Comparison of ENCODE assay signal across 23 mouse cellular contexts in genomic region chr3:130145874-130146273, GRCm38 (mm10). TPM values are rescaled to one million over a fixed set of nuclear protein-coding genes. Genes with fewer than 3 reads are reported as not detected.
DNase-seq lines count a peak whose midpoint lies in the region; ATAC-seq and TF ChIP-seq lines count a peak whose summit lies in the region.
"Had no signal": no experiment of that assay in that cellular context is flagged by ENCODE, and none has a peak within 500 bp of the region (broad histone marks: within the 10 kb centered on the region; RNA-seq: fewer than 3 reads in every experiment).

No protein-coding gene starts in this region.

- no peak for TF ChIP-seq CTCF in testis, adult 2 months (IDR thresholded peaks at IDR 0.05; ENCODE audit: control insufficient read depth, insufficient read depth, insufficient replicate concordance, low read depth, low read length)
- TF ChIP-seq CTCF in midbrain, postnatal 0 days (IDR thresholded peaks at IDR 0.05): no peak

- ATAC-seq in hindbrain, embryonic 12.5 days (ENCODE audit: low FRiP score): no peak
- ATAC-seq in hindbrain, embryonic 16.5 days: no peak
- peak; percentile 41; the same call in 1 of the 2 replicates for ATAC-seq in midbrain, postnatal 0 days (ENCODE audit: low FRiP score)

- no peak overlapping the region for H3K4me2 ChIP-seq in hindbrain, embryonic 12.5 days (replicated peaks)
- H3K4me2 ChIP-seq in hindbrain, embryonic 16.5 days (ENCODE audit: low read length): 0 out of 2 replicates have a peak overlapping the region, but pooled peaks have one; percentile 17
- H3K4me2 ChIP-seq in midbrain, postnatal 0 days (ENCODE audit: low read depth, low read length, poor library complexity, severe bottlenecking): peak overlapping the region; percentile 35
- H3K4me2 ChIP-seq: heart, embryonic 12.5 days; midbrain, embryonic 12.5 days had no signal

- H3K27me3 ChIP-seq in hindbrain, embryonic 10.5 days (ENCODE audit: insufficient read depth, poor library complexity, severe bottlenecking): no peaks in the 10 kb centered on the region
- no peaks in the 10 kb centered on the region for H3K27me3 ChIP-seq in hindbrain, embryonic 12.5 days
- H3K27me3 ChIP-seq in testis, adult 2 months (ENCODE audit: control insufficient read depth, insufficient read depth, low read length): no peaks in the 10 kb centered on the region
- H3K27me3 ChIP-seq in hindbrain, embryonic 16.5 days (replicated peaks; ENCODE audit: control insufficient read depth, insufficient read depth, low read length): no peaks in the 10 kb centered on the region
- no peaks in the 10 kb centered on the region for H3K27me3 ChIP-seq in midbrain, postnatal 0 days (ENCODE audit: insufficient read depth, low read length)
- H3K27me3 ChIP-seq: heart, embryonic 12.5 days; midbrain, embryonic 12.5 days had no signal

- 70% methylated on average over 12 of the region's 12 CpGs for WGBS in hindbrain, embryonic 10.5 days
- 67% methylated on average over 12 of the region's 12 CpGs for WGBS in hindbrain, embryonic 12.5 days
- WGBS in hindbrain, embryonic 16.5 days: 62% methylated on average over 12 of the region's 12 CpGs
- 28% methylated on average over 12 of the region's 12 CpGs for WGBS in midbrain, postnatal 0 days

- no peak for DNase-seq in hindbrain, embryonic 10.5 days (ENCODE audit: low spot score)
- no peak for DNase-seq in testis, postnatal 14 days (ENCODE audit: low spot score)
- DNase-seq in midbrain, postnatal 0 days (ENCODE audit: low spot score): no peak
- DNase-seq in urinary bladder, postnatal 14 days (ENCODE audit: low spot score): no peak
- DNase-seq in frontal cortex, postnatal 25 days (ENCODE audit: low spot score in 2 of 2): no peak
- DNase-seq: cerebellum, postnatal 14 days; embryo, embryonic 11 days; heart, postnatal 36 days; kidney, adult 18-20 months; kidney, postnatal 10 days; left cerebral cortex, postnatal 4 days; lung, postnatal 4 days; right cerebral cortex, postnatal 25 days; thymus, postnatal 4 days had no signal

- no peak overlapping the region for H3K9ac ChIP-seq in hindbrain, embryonic 12.5 days
- H3K9ac ChIP-seq in hindbrain, embryonic 16.5 days (ENCODE audit: low read depth, low read length): peak overlapping the region; percentile 23; the same call in 1 of the 2 replicates
- peak overlapping the region; percentile 39; the same call in 1 of the 2 replicates for H3K9ac ChIP-seq in midbrain, postnatal 0 days (replicated peaks; ENCODE audit: low read length, poor library complexity, severe bottlenecking)
- H3K9ac ChIP-seq: heart, embryonic 12.5 days; liver, embryonic 14.5 days; midbrain, embryonic 12.5 days had no signal

- H3K4me1 ChIP-seq in hindbrain, embryonic 10.5 days (replicated peaks): no peaks in the 10 kb centered on the region; the same call in 1 of the 2 replicates
- H3K4me1 ChIP-seq in hindbrain, embryonic 12.5 days: no peaks in the 10 kb centered on the region
- H3K4me1 ChIP-seq in testis, adult 2 months (ENCODE audit: control insufficient read depth, insufficient read depth, low read length): peaks cover 3% of the 10 kb centered on the region; the same call in 1 of the 2 replicates
- no peaks in the 10 kb centered on the region for H3K4me1 ChIP-seq in hindbrain, embryonic 16.5 days (ENCODE audit: control insufficient read depth, insufficient read depth, low read depth, low read length)
- no peaks in the 10 kb centered on the region for H3K4me1 ChIP-seq in midbrain, postnatal 0 days (ENCODE audit: insufficient read depth, low read length)

- H3K27ac ChIP-seq in hindbrain, embryonic 10.5 days: 0 out of 2 replicates have a peak overlapping the region, but pooled peaks have one; percentile 5
- no peak overlapping the region for H3K27ac ChIP-seq in hindbrain, embryonic 12.5 days
- no peak overlapping the region for H3K27ac ChIP-seq in testis, adult 2 months (ENCODE audit: control insufficient read depth, insufficient read depth, low read depth, low read length)
- H3K27ac ChIP-seq in hindbrain, embryonic 16.5 days (ENCODE audit: low read depth, low read length): no peak overlapping the region
- no peak overlapping the region for H3K27ac ChIP-seq in midbrain, postnatal 0 days (ENCODE audit: low read depth, low read length)
- H3K27ac ChIP-seq: liver, embryonic 14.5 days; midbrain, embryonic 12.5 days; stomach, postnatal 0 days had no signal

- no peak for TF ChIP-seq POLR2A in testis, adult 2 months (IDR thresholded peaks at IDR 0.05; ENCODE audit: control insufficient read depth, low read depth, low read length)

- H3K36me3 ChIP-seq in hindbrain, embryonic 10.5 days: no peaks in the 10 kb centered on the region
- no peaks in the 10 kb centered on the region for H3K36me3 ChIP-seq in hindbrain, embryonic 12.5 days
- H3K36me3 ChIP-seq in testis, adult 2 months (ENCODE audit: control insufficient read depth, insufficient read depth, low read length): no peaks in the 10 kb centered on the region
- no peaks in the 10 kb centered on the region for H3K36me3 ChIP-seq in hindbrain, embryonic 16.5 days (ENCODE audit: control insufficient read depth, insufficient read depth, low read length)
- H3K36me3 ChIP-seq in midbrain, postnatal 0 days (ENCODE audit: insufficient read depth, low read length): no peaks in the 10 kb centered on the region
- H3K36me3 ChIP-seq: G1E; heart, embryonic 12.5 days; midbrain, embryonic 12.5 days had no signal

- H3K9me3 ChIP-seq in hindbrain, embryonic 10.5 days: peaks cover 9% of the 10 kb centered on the region
- no peaks in the 10 kb centered on the region for H3K9me3 ChIP-seq in hindbrain, embryonic 12.5 days (replicated peaks)
- no peaks in the 10 kb centered on the region for H3K9me3 ChIP-seq in hindbrain, embryonic 16.5 days (ENCODE audit: control insufficient read depth, low read length)
- H3K9me3 ChIP-seq in midbrain, postnatal 0 days (ENCODE audit: low read length): no peaks in the 10 kb centered on the region

- no peak overlapping the region for H3K4me3 ChIP-seq in hindbrain, embryonic 10.5 days
- no peak overlapping the region for H3K4me3 ChIP-seq in hindbrain, embryonic 12.5 days
- H3K4me3 ChIP-seq in testis, adult 2 months (ENCODE audit: control insufficient read depth, low read depth, low read length): peak overlapping the region; percentile 73
- no peak overlapping the region for H3K4me3 ChIP-seq in hindbrain, embryonic 16.5 days (ENCODE audit: low read length)
- no peak overlapping the region; the same call in 1 of the 2 replicates for H3K4me3 ChIP-seq in midbrain, postnatal 0 days (ENCODE audit: low read depth, low read length)
- H3K4me3 ChIP-seq: erythroblast, embryonic 14.5 days; heart, embryonic 12.5 days; midbrain, embryonic 12.5 days had no signal

RNA-seq across cellular contexts. Expression of gene Col25a1, which starts 14.6 kb away (rescaled TPM):
- polyA plus RNA-seq in hindbrain, embryonic 10.5 days (2016; fragmentation: Nextera tagmentation; extraction: Ambion mirVana): 3.6 and 5.2 TPM in 2 replicates
- 10.0 and 11.8 TPM in 2 replicates for polyA plus RNA-seq in hindbrain, embryonic 12.5 days (2016; fragmentation: Nextera tagmentation; extraction: Ambion mirVana)
- 1.5 and 1.9 TPM in 2 replicates for polyA plus RNA-seq in testis, adult 2 months (2012; rRNA removed)
- polyA plus RNA-seq in hindbrain, embryonic 16.5 days (2015; fragmentation: Nextera tagmentation; extraction: Ambion mirVana): 4.8 and 5.0 TPM in 2 replicates
- total RNA-seq in midbrain, postnatal 0 days (2014; rRNA removed): 28.0 and 40.4 TPM in 2 replicates
- 8.6 and 10.6 TPM in 2 replicates for polyA plus RNA-seq in midbrain, postnatal 0 days (2015; fragmentation: Nextera tagmentation; extraction: Ambion mirVana)
- polyA plus RNA-seq: G1E had no signal
